Mouse (Mus musculus): ENCODE measurements around the gene Ngp. TPM values are rescaled to one million over a fixed set of nuclear protein-coding genes. Genes with fewer than 3 reads are reported as not detected.
"Not testable (repeated sequence)": the region's sequence is repeated elsewhere in the genome, so short reads cannot be mapped to it uniquely, and the experiment has no call there.

The Ngp gene
- under 1 TPM in 1 of 2 experiments, not detected in 1; 0.30 TPM for total RNA-seq (2021)

GRCm38 (mm10) chr9:110419511-110420112 is at the start of gene Ngp:
Ngp (plus strand) TSS chr9:110419747.
- no peak for DNase-seq (ENCODE audit: extremely low spot score in 1 of 2, low spot score in 1 of 2)

GRCm38 (mm10) chr9:110369860-110370259 is 49.7 kb upstream of the Ngp start:
- DNase-seq (ENCODE audit: extremely low spot score in 1 of 2, low spot score in 1 of 2) = no peak

DNA sequence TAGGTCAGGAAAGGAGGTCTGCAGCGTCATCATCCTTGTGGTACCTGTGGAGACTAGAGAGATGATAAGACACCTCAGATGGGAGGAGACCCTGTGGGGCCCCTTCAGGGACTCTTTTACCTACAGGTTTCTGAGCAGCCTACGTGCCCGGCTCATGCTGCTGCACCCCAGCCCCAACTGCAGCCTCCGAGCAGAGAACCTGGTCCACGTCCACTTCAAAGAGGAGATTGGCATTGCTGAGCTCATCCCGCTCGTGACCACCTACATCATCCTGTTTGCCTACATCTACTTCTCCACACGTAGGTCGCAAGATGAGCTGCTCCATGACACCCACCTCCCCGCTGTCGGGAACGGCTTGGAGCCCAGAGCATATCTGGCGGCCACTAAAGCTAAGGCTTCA is 45.7 kb upstream of the Ngp start:
- DNase-seq (ENCODE audit: extremely low spot score in 1 of 2, low spot score in 1 of 2) = no peak

- no peak for DNase-seq (ENCODE audit: extremely low spot score in 1 of 2, low spot score in 1 of 2)
Observed at GRCm38 (mm10) chr9:110375668-110376067, 43.9 kb upstream of the Ngp start.

DNA sequence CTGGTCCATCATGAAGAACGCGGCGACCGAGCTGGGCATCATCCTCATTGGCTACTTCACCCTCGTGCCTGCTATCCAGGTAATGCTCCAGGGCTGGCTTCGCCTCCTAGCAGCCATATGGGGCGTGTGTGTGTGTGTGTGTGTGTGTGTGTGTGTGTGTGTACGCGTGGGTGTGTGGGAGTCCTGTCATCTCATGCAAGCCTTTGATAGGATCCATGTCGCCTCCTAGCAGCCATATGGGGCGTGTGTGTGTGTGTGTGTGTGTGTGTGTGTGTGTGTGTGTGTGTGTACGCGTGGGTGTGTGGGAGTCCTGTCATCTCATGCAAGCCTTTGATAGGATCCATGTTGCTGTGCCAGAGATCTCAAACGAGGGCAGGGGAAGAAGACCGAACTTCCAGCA is 41.9 kb upstream of the Ngp start:
- DNase-seq (ENCODE audit: extremely low spot score in 1 of 2, low spot score in 1 of 2) = not testable (repeated sequence)

- no peak for DNase-seq (ENCODE audit: extremely low spot score in 1 of 2, low spot score in 1 of 2)
Observed at GRCm38 (mm10) chr9:110379361-110379760, 40.2 kb upstream of the Ngp start.

- no peak for DNase-seq (ENCODE audit: extremely low spot score in 1 of 2, low spot score in 1 of 2)
Observed at GRCm38 (mm10) chr9:110380662-110381061, 38.9 kb upstream of the Ngp start.

- no peak for DNase-seq (ENCODE audit: extremely low spot score in 1 of 2, low spot score in 1 of 2)
Observed at GRCm38 (mm10) chr9:110381292-110381691, 38.3 kb upstream of the Ngp start.

DNA sequence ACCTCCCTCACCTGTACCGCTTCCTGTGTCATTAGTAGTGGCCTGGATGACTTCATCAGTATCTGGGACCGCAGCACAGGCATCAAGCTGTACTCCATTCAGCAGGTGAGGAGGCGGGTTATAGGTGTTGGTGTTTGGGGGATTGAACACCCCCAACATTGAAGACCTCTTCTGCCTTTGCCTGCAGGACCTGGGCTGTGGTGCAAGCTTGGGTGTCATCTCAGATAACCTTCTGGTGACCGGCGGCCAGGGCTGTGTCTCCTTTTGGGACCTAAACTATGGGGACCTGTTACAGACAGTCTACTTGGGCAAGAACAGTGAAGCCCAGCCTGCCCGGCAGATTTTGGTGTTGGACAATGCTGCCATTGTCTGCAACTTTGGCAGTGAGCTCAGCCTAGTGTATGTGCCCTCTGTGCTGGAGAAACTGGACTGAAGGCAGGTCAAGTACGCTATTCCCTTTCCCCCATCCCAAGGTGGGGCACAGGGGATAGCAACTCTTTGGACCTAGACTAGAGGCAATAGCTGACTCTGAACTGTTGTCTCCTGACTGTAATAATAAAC is 35.1 kb upstream of the Ngp start:
- DNase-seq (ENCODE audit: extremely low spot score in 1 of 2, low spot score in 1 of 2) = no peak

DNA sequence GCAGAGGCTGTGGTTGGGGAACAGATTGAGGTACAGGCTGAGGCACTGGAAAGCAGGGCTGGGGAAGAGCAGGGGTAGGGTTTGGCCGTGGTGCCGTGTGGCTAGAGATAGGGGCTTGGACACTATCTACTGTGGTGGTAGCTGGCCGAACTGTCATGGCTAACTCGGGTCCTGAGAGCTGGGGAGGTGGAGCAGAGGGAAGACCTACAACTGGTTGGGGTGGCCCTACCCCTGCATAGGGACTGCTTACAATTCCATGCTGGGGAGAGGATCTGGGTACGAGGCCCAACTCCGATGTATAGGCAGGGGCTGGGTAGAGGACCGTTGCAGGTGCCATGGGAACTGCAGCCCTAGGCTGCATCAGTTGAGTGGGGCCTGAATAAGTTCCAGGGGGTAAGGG is 31.5 kb upstream of the Ngp start:
- no peak for DNase-seq (ENCODE audit: extremely low spot score in 1 of 2, low spot score in 1 of 2)

GRCm38 (mm10) chr9:110390843-110391242 is 28.7 kb upstream of the Ngp start:
- DNase-seq (ENCODE audit: extremely low spot score in 1 of 2, low spot score in 1 of 2) = no peak

- DNase-seq (ENCODE audit: extremely low spot score in 1 of 2, low spot score in 1 of 2) = no peak
Observed at GRCm38 (mm10) chr9:110393295-110393694, 26.3 kb upstream of the Ngp start.

- DNase-seq (ENCODE audit: extremely low spot score in 1 of 2, low spot score in 1 of 2) = no peak
Observed at GRCm38 (mm10) chr9:110400650-110401049, 18.9 kb upstream of the Ngp start.

GRCm38 (mm10) chr9:110402731-110403130 is 16.8 kb upstream of the Ngp start:
- no peak for DNase-seq (ENCODE audit: extremely low spot score in 1 of 2, low spot score in 1 of 2)

DNA sequence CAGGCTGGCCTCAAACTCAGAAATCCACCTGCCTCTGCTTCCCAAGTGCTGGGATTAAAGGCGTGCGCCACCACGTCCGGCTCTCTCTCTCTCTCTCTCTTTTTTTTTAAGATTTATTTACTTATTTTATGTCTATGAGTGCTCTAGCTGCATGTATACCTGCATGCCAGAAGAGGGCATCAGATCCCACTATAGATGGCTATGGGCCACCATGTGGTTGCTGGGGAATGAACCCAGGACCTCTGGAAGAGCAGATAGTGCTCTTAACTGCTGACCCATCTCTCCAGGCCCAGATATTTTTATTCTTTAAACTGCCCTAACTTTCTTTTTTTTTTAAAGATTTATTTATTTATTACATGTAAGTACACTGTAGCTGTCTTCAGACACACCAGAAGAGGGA is 16.3 kb upstream of the Ngp start:
- DNase-seq (ENCODE audit: extremely low spot score in 1 of 2, low spot score in 1 of 2) = not testable (repeated sequence)

GRCm38 (mm10) chr9:110407311-110408098 is 12.0 kb upstream of the Ngp start:
- no peak for DNase-seq (ENCODE audit: extremely low spot score in 1 of 2, low spot score in 1 of 2)

DNA sequence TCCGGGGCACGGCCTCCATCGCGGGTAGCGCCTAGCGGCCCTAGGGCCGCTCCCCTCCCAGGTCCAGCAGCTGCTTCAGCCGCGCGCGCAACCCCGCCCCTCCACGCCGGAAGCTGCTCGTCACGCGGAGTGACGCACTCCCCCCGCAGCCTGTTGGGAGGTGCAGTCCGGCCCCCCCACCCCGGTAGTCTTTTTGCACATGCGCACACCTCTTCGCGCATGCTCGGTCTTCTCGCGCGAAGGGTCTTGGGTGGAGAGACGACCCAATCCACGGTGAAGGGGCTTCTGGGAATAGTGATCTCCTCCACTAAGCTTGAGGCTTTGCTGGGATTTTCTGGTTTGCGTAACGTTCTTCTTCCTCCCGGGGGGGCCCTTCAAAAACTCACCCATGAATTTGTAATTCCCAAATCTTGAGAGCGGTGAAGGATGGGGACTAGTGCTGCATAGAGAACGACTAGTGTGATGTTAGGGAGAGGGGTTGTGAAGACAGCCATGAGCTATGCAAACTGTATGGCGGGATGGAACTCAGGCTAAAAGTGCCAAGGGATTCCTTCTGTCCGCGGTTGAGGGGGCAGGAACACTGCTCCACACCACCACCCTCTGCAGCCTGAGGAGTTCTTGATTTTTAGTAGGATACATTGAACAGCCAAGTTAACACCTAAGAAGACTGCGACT is 11.3 kb upstream of the Ngp start, which contains the start of gene Ptpn23:
Gene Ptpn23 (minus strand): TSS at position 115 of the 675 bp plus-strand sequence.
- DNase-seq (ENCODE audit: extremely low spot score in 1 of 2, low spot score in 1 of 2) = peak; percentile 85

- peak; percentile 64 to 90 for DNase-seq (ENCODE audit: extremely low spot score in 1 of 2, low spot score in 1 of 2)
Observed at GRCm38 (mm10) chr9:110410908-110411887, 8.3 kb upstream of the Ngp start.

DNA sequence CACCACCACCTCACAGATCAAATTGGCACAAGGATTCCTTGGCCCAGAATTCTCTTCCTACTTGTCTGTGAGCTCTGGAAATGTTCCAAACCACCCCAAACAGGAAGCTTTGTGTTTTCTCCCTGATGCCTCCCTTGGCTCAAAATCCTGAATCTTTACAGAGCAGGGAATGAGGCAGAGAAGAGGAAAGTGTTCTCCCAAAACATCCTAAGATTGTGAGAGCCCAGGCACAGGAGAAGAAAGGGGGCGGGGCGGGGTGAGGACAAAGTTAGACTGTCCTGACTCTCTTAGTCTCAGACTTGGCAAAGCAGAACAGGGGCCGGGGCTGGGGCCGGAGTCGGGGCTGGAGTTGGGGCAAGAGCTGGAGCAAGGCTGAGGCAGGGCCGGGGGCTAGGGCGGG is 6.6 kb upstream of the Ngp start:
- DNase-seq (ENCODE audit: extremely low spot score in 1 of 2, low spot score in 1 of 2) = no peak

DNA sequence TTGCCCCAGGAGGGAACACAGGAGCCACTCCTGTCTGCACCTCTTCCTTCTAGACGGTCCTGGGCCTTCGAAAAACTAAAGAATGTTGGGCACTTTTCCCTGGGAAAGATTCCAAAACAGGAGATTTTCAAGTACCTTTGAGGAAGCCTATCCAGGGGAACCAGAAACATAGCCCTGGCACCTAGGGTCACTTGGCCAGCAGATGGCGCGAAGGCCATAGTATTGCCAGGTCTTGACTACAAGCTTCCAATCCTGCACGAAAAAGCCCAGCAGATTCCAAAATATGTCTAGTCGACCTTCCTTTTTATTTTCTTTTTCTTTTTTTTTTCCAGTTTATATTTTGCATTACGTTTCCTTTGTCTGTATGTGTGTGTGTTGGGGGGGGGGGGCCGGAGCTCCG is 5.8 kb upstream of the Ngp start:
- peak in 1 of 2 experiments; percentile 36 for DNase-seq (ENCODE audit: extremely low spot score in 1 of 2, low spot score in 1 of 2)
